Comparison of ENCODE assay signal across 21 mouse cellular contexts in genomic region chr2:105664996-105665395, GRCm38 (mm10). TPM values are rescaled to one million over a fixed set of nuclear protein-coding genes. Genes with fewer than 3 reads are reported as not detected.
DNase-seq lines count a peak whose midpoint lies in the region; ATAC-seq and TF ChIP-seq lines count a peak whose summit lies in the region.
"Had no signal": no experiment of that assay in that cellular context is flagged by ENCODE, and none has a peak within 500 bp of the region (broad histone marks: within the 10 kb centered on the region; RNA-seq: fewer than 3 reads in every experiment).

No protein-coding gene starts in this region.

- 30% methylated on average over 5 of the region's 5 CpGs for WGBS in forebrain, postnatal 0 days
- WGBS in forebrain, embryonic 13.5 days: 22% methylated on average over 5 of the region's 5 CpGs

- DNase-seq in forebrain, postnatal 0 days: peak; percentile 4
- DNase-seq in brain, embryonic 14.5 days (ENCODE audit: low read depth): peak; percentile 35
- peak; percentile 17 for DNase-seq in embryo, embryonic 11 days
- peak; percentile 75 for DNase-seq in retina, embryonic 14.5 days (ENCODE audit: low spot score)
- DNase-seq in spleen, postnatal 14 days (ENCODE audit: low spot score in 2 of 2): no peak
- DNase-seq: adrenal gland, adult 8-10 months; adrenal gland, postnatal 36 days; cerebellum, adult 11-12 months; cerebellum, adult 9-10 months; gastrocnemius, postnatal 36 days; heart, adult 11 months; heart, postnatal 36 days; kidney, adult 11 months had no signal

- H3K4me2 ChIP-seq in forebrain, postnatal 0 days (ENCODE audit: low read depth): no peak overlapping the region
- H3K4me2 ChIP-seq in forebrain, embryonic 13.5 days: no peak overlapping the region
- H3K4me2 ChIP-seq: embryonic facial prominence, embryonic 12.5 days; heart, embryonic 13.5 days; hindbrain, embryonic 13.5 days had no signal

- no peak for ATAC-seq in forebrain, postnatal 0 days
- ATAC-seq in forebrain, embryonic 13.5 days: no peak
- no peak for ATAC-seq in cerebellum, adult (ENCODE audit: insufficient number of reproducible peaks, low FRiP score, low TSS enrichment)
- ATAC-seq: forebrain, embryonic 16.5 days; hindbrain, postnatal 0 days had no signal

- peaks cover 9% of the 10 kb centered on the region; the same call in 1 of the 2 replicates for H3K4me1 ChIP-seq in forebrain, postnatal 0 days (ENCODE audit: insufficient read depth)
- peaks cover 63% of the 10 kb centered on the region for H3K4me1 ChIP-seq in forebrain, embryonic 13.5 days

- TF ChIP-seq CTCF in forebrain, postnatal 0 days (IDR thresholded peaks at IDR 0.05; ENCODE audit: low read depth): no peak
- no peak for TF ChIP-seq CTCF in brain, embryonic 14.5 days (IDR thresholded peaks at IDR 0.05; ENCODE audit: borderline replicate concordance, extremely low read depth, insufficient read depth, insufficient read length)

- no peaks in the 10 kb centered on the region for H3K9me3 ChIP-seq in forebrain, postnatal 0 days (ENCODE audit: low read length)
- no peaks in the 10 kb centered on the region for H3K9me3 ChIP-seq in forebrain, embryonic 13.5 days (replicated peaks)
- H3K9me3 ChIP-seq: embryonic facial prominence, embryonic 12.5 days; heart, embryonic 13.5 days; hindbrain, embryonic 13.5 days had no signal

- no peak for TF ChIP-seq POLR2A in brain, embryonic 14.5 days (IDR thresholded peaks at IDR 0.05; ENCODE audit: borderline replicate concordance, extremely low read depth, insufficient read depth, insufficient read length, poor library complexity, severe bottlenecking)

- H3K9ac ChIP-seq in forebrain, postnatal 0 days: no peak overlapping the region
- no peak overlapping the region for H3K9ac ChIP-seq in forebrain, embryonic 13.5 days
- H3K9ac ChIP-seq: embryonic facial prominence, embryonic 12.5 days; heart, embryonic 13.5 days; hindbrain, embryonic 13.5 days had no signal

- H3K27ac ChIP-seq in forebrain, postnatal 0 days (ENCODE audit: low read depth, low read length): no peak overlapping the region
- no peak overlapping the region for H3K27ac ChIP-seq in forebrain, embryonic 13.5 days
- H3K27ac ChIP-seq: embryonic facial prominence, embryonic 12.5 days; heart, embryonic 13.5 days; hindbrain, embryonic 13.5 days; hindbrain, postnatal 0 days had no signal

- no peaks in the 10 kb centered on the region for H3K36me3 ChIP-seq in forebrain, postnatal 0 days (ENCODE audit: insufficient read depth)
- no peaks in the 10 kb centered on the region for H3K36me3 ChIP-seq in forebrain, embryonic 13.5 days (ENCODE audit: poor library complexity, severe bottlenecking)
- H3K36me3 ChIP-seq: embryonic facial prominence, embryonic 12.5 days; heart, embryonic 13.5 days; hindbrain, embryonic 13.5 days had no signal

- H3K4me3 ChIP-seq in forebrain, postnatal 0 days (ENCODE audit: low read depth, low read length): no peak overlapping the region
- no peak overlapping the region for H3K4me3 ChIP-seq in forebrain, embryonic 13.5 days
- H3K4me3 ChIP-seq: embryonic facial prominence, embryonic 12.5 days; heart, embryonic 13.5 days; hindbrain, embryonic 13.5 days had no signal

- H3K27me3 ChIP-seq in forebrain, postnatal 0 days (ENCODE audit: insufficient read depth, low read length): peaks cover 69% of the 10 kb centered on the region
- peaks cover 90% of the 10 kb centered on the region for H3K27me3 ChIP-seq in forebrain, embryonic 13.5 days

RNA-seq across cellular contexts. Expression of gene Pax6, which starts 3.7 kb away (rescaled TPM):
- 19.0 and 32.9 TPM in 2 replicates for total RNA-seq in forebrain, postnatal 0 days (2014; rRNA removed)
- polyA plus RNA-seq in forebrain, postnatal 0 days (2015; fragmentation: Nextera tagmentation; extraction: Ambion mirVana): 14.6 and 19.0 TPM in 2 replicates
- polyA plus RNA-seq in forebrain, embryonic 13.5 days (2015; fragmentation: Nextera tagmentation; extraction: Ambion mirVana): 87.1 and 92.7 TPM in 2 replicates
- 63.3 and 76.2 TPM in 2 replicates for polyA plus RNA-seq in brain, embryonic 14.5 days (2012; rRNA removed)
- total RNA-seq: adrenal gland, adult 8-10 months; adrenal gland, postnatal 36 days; gastrocnemius, adult 8-10 months; gastrocnemius, postnatal 36 days; heart, postnatal 36 days had no signal

Comparison
In these comparisons a context has a peak if more than half of its experiments do, and no peak if none do; other contexts are left out.
1. DNase-seq: peak in forebrain, postnatal 0 days (single experiment), brain, embryonic 14.5 days (single experiment), embryo, embryonic 11 days (single experiment) and retina, embryonic 14.5 days (single experiment); none in spleen, postnatal 14 days (0 of 2).